Mouse (Mus musculus) ovary, adult 18-20 months (tissue): ENCODE results near the gene Gm28041.
"Not testable (repeated sequence)": the region's sequence is repeated elsewhere in the genome, so short reads cannot be mapped to it uniquely, and the experiment has no call there.

Experiments
- DNase-seq: peaks from one replicate; pipeline ENCODE4 v3.0.0; 2022; ENCODE audit warnings: low spot score, mixed read lengths

Gm28041 gene

DNA sequence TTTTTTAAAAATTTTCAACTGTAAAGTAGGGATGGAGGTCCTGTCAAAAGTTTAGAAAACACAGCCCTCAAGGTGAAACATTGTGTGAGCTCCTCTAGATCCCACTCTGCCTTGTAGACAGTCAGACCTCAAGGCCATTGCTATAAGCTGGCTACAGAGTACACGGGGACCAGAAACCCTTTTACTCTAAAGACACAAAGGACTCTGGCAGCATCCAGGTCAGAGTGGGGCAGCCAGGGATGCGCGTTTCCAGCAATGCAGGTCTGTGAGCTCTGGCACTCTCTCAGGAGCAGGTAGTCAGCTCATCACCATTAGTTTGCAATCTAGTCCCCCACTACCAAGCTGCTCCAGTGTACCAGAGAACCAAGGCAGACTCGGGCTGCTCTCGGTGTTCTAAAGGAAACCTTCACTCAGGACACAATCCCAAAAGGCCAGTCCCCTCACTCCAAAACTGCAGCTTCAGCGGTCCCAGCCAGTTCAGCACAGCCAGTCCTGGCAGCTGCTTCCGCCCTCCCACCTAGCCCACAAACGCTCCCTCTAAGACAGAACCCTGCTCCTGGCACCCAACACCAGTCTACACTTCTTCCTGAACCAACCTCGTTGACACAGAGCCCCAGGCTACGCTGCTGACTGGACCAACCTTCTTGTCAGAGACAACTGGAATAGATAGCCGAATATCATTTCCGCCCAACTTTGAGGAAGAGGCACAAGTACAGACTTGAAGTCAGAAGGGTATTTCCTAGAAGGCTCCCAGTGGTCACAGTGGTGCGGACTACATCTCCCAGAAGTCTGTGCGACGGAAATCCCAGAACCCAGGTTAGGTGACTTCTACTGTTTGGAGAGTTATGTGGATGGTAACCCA lies at the start of gene Gm28041, which contains the start of gene Zfp456:
TSS of gene Gm28041 (minus strand) at position 684 of the 862 bp plus-strand sequence.
TSS of gene Zfp456 (minus strand) at position 761 of the 862 bp plus-strand sequence.
- DNase-seq = peak; percentile 60

GRCm38 (mm10) chr13:67422532-67422931 lies 47.0 kb upstream of the Gm28041 start:
- DNase-seq = not testable (repeated sequence)

DNA sequence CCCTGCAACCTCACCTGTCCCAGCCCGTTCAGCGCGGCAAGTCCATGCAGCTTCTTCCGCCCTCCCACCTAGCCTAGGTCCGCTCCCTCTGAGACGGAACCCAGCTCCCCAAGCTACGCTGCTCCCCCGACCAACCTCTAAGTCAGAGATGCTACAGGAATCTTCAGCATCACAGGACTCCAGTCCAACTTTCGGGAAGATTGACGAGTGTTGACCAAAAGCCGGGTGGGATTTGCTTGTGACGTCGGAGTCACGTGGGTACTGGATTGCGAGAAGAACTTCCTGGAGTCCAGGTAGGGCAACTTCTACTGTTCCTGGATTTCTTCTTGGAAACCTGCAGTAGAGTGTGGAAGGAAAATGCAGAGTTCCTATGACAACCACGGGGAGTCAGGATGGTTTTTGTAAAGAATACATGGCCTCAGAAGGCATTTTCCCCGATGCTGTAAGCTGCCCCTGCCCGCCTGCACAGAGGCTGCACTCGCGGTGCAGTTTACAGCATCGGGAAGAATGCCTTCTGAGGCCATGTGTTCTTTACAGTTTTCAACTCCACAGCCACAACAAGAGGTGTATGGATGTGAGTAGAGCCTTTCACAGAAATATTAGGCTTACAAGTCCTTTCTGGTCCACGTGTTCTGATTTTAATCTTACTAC lies 45.8 kb upstream of the Gm28041 start, which contains the start of gene Zfp459:
TSS of gene Zfp459 (minus strand) at position 212 of the 651 bp plus-strand sequence.
- peak; percentile 9 for DNase-seq

GRCm38 (mm10) chr13:67420558-67421206 lies 45.1 kb upstream of the Gm28041 start:
- DNase-seq = no peak

- DNase-seq = no peak
Observed at GRCm38 (mm10) chr13:67416811-67417210, 41.3 kb upstream of the Gm28041 start.

DNA sequence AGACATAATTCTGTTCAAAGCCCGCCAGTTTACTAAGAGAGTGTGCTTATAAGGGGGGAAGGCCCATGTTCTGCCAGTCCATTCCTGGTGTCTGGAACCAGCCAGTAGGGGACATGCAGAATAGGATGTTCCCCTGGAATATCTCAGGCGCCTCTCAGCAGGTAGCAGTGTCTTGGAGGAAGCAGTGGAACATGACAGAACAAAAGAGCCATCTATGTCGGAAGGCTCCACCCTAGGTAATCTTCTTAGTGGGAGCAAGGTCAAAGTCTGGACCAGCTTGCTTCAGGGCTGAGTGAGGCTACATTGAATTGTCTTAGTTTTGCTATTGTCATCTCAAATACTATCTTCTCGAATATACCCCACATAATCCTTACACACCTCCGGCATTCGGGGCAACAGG lies 40.2 kb upstream of the Gm28041 start:
- DNase-seq = no peak

DNA sequence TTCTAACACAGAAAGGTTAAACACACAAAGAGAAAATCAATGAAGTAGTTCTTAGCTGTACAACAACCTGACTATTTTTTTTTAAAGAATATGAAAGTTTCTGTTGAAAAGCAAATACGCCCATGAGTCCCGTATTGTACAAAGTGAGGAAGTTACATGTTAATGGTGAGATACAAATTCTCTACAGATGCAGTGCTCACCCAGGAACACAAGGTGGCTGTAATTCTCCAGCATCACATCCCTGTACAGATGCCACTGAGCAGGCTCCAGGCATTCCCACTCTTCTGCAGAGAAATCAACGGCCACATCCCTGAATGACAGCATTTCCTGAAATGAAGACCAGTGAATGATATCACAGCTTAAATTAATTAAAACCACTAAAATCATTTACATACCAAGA lies 38.1 kb upstream of the Gm28041 start:
- DNase-seq = not testable (repeated sequence)

GRCm38 (mm10) chr13:67399183-67399903 lies 23.8 kb upstream of the Gm28041 start, which contains the start of gene Zfp429:
Gene Zfp429, minus strand, starts transcription at chr13:67399819.
- peak; percentile 51 for DNase-seq

DNA sequence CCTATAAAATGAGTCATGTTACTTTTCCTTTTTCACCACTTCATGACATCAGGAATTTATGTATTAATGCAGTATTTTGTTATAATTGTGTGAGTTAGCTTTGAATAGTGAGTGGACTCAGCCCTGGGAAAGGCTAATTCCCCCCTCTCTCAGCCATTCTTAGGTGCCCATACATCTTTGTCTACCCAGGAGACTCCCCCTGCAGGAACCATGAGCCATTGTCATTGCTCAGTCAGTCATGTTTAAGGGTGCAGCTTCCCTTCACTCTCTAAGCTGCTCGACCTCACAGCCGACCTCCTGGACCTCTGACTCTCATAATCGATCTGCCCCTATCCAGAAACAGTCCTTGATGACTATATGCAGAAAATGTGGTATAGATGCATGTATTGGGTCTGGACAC lies 722 bp upstream of the Gm28041 start:
- DNase-seq = not testable (repeated sequence)

GRCm38 (mm10) chr13:67360131-67360744 lies 15.3 kb downstream of the Gm28041 start, which contains the start of the genes Gm28044 and Zfp953:
Gene Gm28044, minus strand, starts transcription at chr13:67360536.
Gene Zfp953, minus strand, starts transcription at chr13:67360605.
- DNase-seq = peak; percentile 76

DNA sequence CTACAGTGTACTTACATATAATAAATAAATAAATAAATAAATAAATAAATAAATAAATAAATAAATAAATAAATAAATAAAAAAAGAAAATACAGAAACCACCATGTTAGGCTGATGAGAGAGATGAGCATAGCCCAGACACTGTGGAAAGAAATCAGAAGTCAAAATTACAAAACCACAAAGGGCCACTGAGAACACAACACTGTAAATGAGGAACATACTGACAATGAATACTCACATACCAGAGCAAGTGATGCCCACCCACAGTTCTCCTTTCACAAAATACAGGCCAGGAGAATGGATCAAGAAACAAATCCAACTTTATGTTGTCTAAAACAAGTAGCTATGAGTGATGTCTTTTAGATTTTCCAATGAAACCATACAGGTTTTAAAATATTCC lies 23.7 kb downstream of the Gm28041 start:
- DNase-seq = no peak

- DNase-seq = no peak
Observed at GRCm38 (mm10) chr13:67343422-67343821, 32.1 kb downstream of the Gm28041 start.

DNA sequence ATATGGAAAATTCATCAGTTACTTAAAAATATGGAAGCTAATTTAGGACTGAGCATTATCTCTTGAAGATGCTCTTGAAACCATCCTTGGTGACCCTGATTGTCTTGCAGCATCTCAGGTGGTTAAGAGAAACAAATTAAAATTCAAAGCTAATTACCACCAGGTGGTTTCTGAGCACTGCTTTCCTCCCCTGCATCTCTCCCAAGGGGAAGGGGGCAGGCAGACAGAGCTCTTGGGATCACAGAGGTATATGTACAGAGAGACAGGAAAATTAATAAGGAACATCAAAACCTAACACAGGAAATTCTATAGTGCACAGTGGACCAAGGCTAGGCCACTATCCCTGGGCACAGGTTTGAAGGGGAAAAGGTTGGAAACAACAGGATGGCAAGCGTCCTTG lies 42.7 kb downstream of the Gm28041 start:
- no peak for DNase-seq

DNA sequence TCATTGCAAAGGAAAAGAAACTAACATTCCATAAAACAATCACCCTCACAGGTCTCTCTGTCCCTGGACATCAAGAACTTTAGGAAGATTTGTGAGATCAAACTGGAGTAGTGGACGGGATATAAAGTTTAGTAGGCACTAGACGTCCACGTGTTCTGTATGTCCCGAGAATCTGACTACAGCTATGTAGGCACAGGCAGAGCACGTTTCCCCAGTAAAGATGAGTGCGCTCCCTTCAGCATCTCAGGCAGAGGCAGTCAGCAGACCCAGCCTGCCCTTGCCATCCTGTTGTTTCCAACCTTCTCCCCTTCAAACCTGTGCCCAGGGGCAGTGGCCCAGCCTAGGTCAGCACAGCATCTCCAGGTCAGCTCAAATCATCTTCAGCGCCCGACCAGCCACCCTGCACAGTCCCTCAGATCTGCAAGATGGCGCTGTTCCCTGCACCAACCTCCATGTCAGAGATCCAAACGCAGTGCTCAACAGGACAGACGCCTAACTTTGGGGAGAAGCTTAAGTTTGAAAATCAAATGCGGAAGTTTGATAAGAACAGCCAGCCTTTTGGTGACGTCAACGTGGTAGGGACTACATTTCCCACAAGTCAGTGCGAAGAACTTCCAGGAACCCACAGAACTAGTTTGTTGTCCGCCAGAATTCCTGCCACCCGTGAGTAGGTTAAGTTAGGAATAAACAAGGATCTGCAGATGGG lies 43.4 kb downstream of the Gm28041 start, which contains the start of gene Zfp595:
TSS of gene Zfp595 (minus strand) at position 552 of the 706 bp plus-strand sequence.
- DNase-seq = peak; percentile 80

GRCm38 (mm10) chr13:67306718-67307117 lies 68.8 kb downstream of the Gm28041 start:
- DNase-seq = no peak

- peak; percentile 78 for DNase-seq
Observed at GRCm38 (mm10) chr13:67305822-67306672, 69.5 kb downstream of the Gm28041 start, which contains the start of gene Zfp457. Gene Zfp457, minus strand, starts transcription at chr13:67306485.
